Mouse (Mus musculus): ENCODE data around the gene Armc5. TPM values are rescaled to one million over a fixed set of nuclear protein-coding genes. Genes with fewer than 3 reads are reported as not detected.

Gene Armc5
- polyA plus RNA-seq, 1 experiment from 2014 or later: 10.2 TPM

- H3K9ac ChIP-seq (replicated peaks; ENCODE audit: low read length): no peak overlapping the region
- no peaks in the 10 kb centered on the region for H3K27me3 ChIP-seq (ENCODE audit: control insufficient read depth, insufficient read depth, low read length)
- no peak overlapping the region for H3K4me3 ChIP-seq (replicated peaks; ENCODE audit: low read depth, low read length)
- peaks cover 12% of the 10 kb centered on the region for H3K4me1 ChIP-seq (ENCODE audit: control insufficient read depth, insufficient read depth, low read length)
- peaks cover 43% of the 10 kb centered on the region for H3K36me3 ChIP-seq (ENCODE audit: control insufficient read depth, insufficient read depth, low read length)
- DNase-seq: no peak
- H3K27ac ChIP-seq (replicated peaks; ENCODE audit: low read depth, low read length): no peak overlapping the region
- WGBS: 95% methylated on average over 27 of the region's 27 CpGs
- ATAC-seq (ENCODE audit: low FRiP score, low TSS enrichment): no peak
- no peaks in the 10 kb centered on the region for H3K9me3 ChIP-seq (ENCODE audit: control insufficient read depth, low read length)
- no peak overlapping the region for H3K4me2 ChIP-seq (ENCODE audit: low read length)
Observed at GRCm38 (mm10) chr7:128240131-128240784, 3.1 kb downstream of the Armc5 start.

- H3K27ac ChIP-seq (replicated peaks; ENCODE audit: low read depth, low read length): no peak overlapping the region
- no peak overlapping the region for H3K4me2 ChIP-seq (ENCODE audit: low read length)
- peaks cover 43% of the 10 kb centered on the region for H3K36me3 ChIP-seq (ENCODE audit: control insufficient read depth, insufficient read depth, low read length)
- no peaks in the 10 kb centered on the region for H3K9me3 ChIP-seq (ENCODE audit: control insufficient read depth, low read length)
- H3K9ac ChIP-seq (replicated peaks; ENCODE audit: low read length): no peak overlapping the region
- H3K27me3 ChIP-seq (ENCODE audit: control insufficient read depth, insufficient read depth, low read length): no peaks in the 10 kb centered on the region
- H3K4me1 ChIP-seq (ENCODE audit: control insufficient read depth, insufficient read depth, low read length): peaks cover 14% of the 10 kb centered on the region
- DNase-seq: no peak
- ATAC-seq (ENCODE audit: low FRiP score, low TSS enrichment): no peak
- H3K4me3 ChIP-seq (replicated peaks; ENCODE audit: low read depth, low read length): no peak overlapping the region
- WGBS: 96% methylated on average over 16 of the region's 16 CpGs
Observed at GRCm38 (mm10) chr7:128242331-128242730, 5.2 kb downstream of the Armc5 start.

GRCm38 (mm10) chr7:128243921-128244320, 6.8 kb downstream of the Armc5 start:
- DNase-seq (no peak), ATAC-seq (ENCODE audit: low FRiP score, low TSS enrichment) (no peak)
- Histone ChIP-seq H3K4me1 (ENCODE audit: control insufficient read depth, insufficient read depth, low read length) (peaks cover 10% of the 10 kb centered on the region), H3K27me3 (ENCODE audit: control insufficient read depth, insufficient read depth, low read length) (no peaks in the 10 kb centered on the region), H3K4me2 (ENCODE audit: low read length) (no peak overlapping the region), H3K27ac (replicated peaks; ENCODE audit: low read depth, low read length) (no peak overlapping the region), H3K9me3 (ENCODE audit: control insufficient read depth, low read length) (no peaks in the 10 kb centered on the region), H3K9ac (replicated peaks; ENCODE audit: low read length) (no peak overlapping the region), H3K4me3 (replicated peaks; ENCODE audit: low read depth, low read length) (no peak overlapping the region), H3K36me3 (ENCODE audit: control insufficient read depth, insufficient read depth, low read length) (peaks cover 43% of the 10 kb centered on the region)
- whole genome bisulfite sequencing: 50% methylated on average over 10 of the region's 10 CpGs

- Histone ChIP-seq H3K9ac (replicated peaks; ENCODE audit: low read length) (no peak overlapping the region), H3K4me1 (ENCODE audit: control insufficient read depth, insufficient read depth, low read length) (peaks cover 7% of the 10 kb centered on the region; the same call in 1 of the 2 replicates), H3K4me2 (ENCODE audit: low read length) (no peak overlapping the region), H3K27me3 (ENCODE audit: control insufficient read depth, insufficient read depth, low read length) (no peaks in the 10 kb centered on the region), H3K9me3 (ENCODE audit: control insufficient read depth, low read length) (no peaks in the 10 kb centered on the region), H3K27ac (replicated peaks; ENCODE audit: low read depth, low read length) (no peak overlapping the region), H3K4me3 (replicated peaks; ENCODE audit: low read depth, low read length) (no peak overlapping the region), H3K36me3 (ENCODE audit: control insufficient read depth, insufficient read depth, low read length) (peaks cover 43% of the 10 kb centered on the region)
- ATAC-seq (ENCODE audit: low FRiP score, low TSS enrichment) (no peak), DNase-seq (no peak)
- 80% methylated on average over 18 of the region's 18 CpGs for WGBS
Observed at GRCm38 (mm10) chr7:128244410-128245025, 7.4 kb downstream of the Armc5 start.

- Histone ChIP-seq H3K27me3 (ENCODE audit: control insufficient read depth, insufficient read depth, low read length) (no peaks in the 10 kb centered on the region), H3K9ac (replicated peaks; ENCODE audit: low read length) (no peak overlapping the region), H3K27ac (replicated peaks; ENCODE audit: low read depth, low read length) (no peak overlapping the region), H3K4me3 (replicated peaks; ENCODE audit: low read depth, low read length) (no peak overlapping the region), H3K4me1 (ENCODE audit: control insufficient read depth, insufficient read depth, low read length) (peaks cover 7% of the 10 kb centered on the region; the same call in 1 of the 2 replicates), H3K36me3 (ENCODE audit: control insufficient read depth, insufficient read depth, low read length) (peaks cover 37% of the 10 kb centered on the region), H3K4me2 (ENCODE audit: low read length) (no peak overlapping the region), H3K9me3 (ENCODE audit: control insufficient read depth, low read length) (no peaks in the 10 kb centered on the region)
- ATAC-seq (ENCODE audit: low FRiP score, low TSS enrichment) (no peak), DNase-seq (no peak)
- 85% methylated on average over 4 of the region's 4 CpGs for WGBS
Observed at GRCm38 (mm10) chr7:128245547-128245946, 8.4 kb downstream of the Armc5 start.

GRCm38 (mm10) chr7:128246496-128247391, 9.6 kb downstream of the Armc5 start, which contains the start of gene Tgfb1i1:
Tgfb1i1 (plus strand) TSS chr7:128246812.
- 2% methylated on average over 30 of the region's 30 CpGs for WGBS
- Histone ChIP-seq H3K27ac (replicated peaks; ENCODE audit: low read depth, low read length) (peak within 1 kb of the TSS; percentile 67), H3K4me2 (ENCODE audit: low read length) (peak within 1 kb of the TSS; percentile 56), H3K4me3 (replicated peaks; ENCODE audit: low read depth, low read length) (peak within 1 kb of the TSS; percentile 37), H3K4me1 (ENCODE audit: control insufficient read depth, insufficient read depth, low read length) (peaks cover 7% of the 10 kb centered on the region; the same call in 1 of the 2 replicates), H3K36me3 (ENCODE audit: control insufficient read depth, insufficient read depth, low read length) (peaks cover 28% of the 10 kb centered on the region), H3K9me3 (ENCODE audit: control insufficient read depth, low read length) (no peaks in the 10 kb centered on the region), H3K27me3 (ENCODE audit: control insufficient read depth, insufficient read depth, low read length) (peaks cover 1% of the 10 kb centered on the region; the same call in 1 of the 2 replicates), H3K9ac (replicated peaks; ENCODE audit: low read length) (peak within 1 kb of the TSS; percentile 55)
- peak; percentile 55 for DNase-seq
- peak; percentile 31; the same call in 1 of the 2 replicates for ATAC-seq (ENCODE audit: low FRiP score, low TSS enrichment)

GRCm38 (mm10) chr7:128247443-128247842, 10.3 kb downstream of the Armc5 start:
- H3K4me3 ChIP-seq (replicated peaks; ENCODE audit: low read depth, low read length): peak overlapping the region; percentile 37
- peaks cover 22% of the 10 kb centered on the region for H3K36me3 ChIP-seq (ENCODE audit: control insufficient read depth, insufficient read depth, low read length)
- H3K4me1 ChIP-seq (ENCODE audit: control insufficient read depth, insufficient read depth, low read length): peaks cover 9% of the 10 kb centered on the region; the same call in 1 of the 2 replicates
- no peaks in the 10 kb centered on the region for H3K9me3 ChIP-seq (ENCODE audit: control insufficient read depth, low read length)
- no peak overlapping the region; the same call in 1 of the 2 replicates for H3K27ac ChIP-seq (replicated peaks; ENCODE audit: low read depth, low read length)
- peak overlapping the region; percentile 56 for H3K4me2 ChIP-seq (ENCODE audit: low read length)
- peaks cover 4% of the 10 kb centered on the region; the same call in 1 of the 2 replicates for H3K27me3 ChIP-seq (ENCODE audit: control insufficient read depth, insufficient read depth, low read length)
- WGBS: 2% methylated on average over 13 of the region's 13 CpGs
- H3K9ac ChIP-seq (replicated peaks; ENCODE audit: low read length): peak overlapping the region; percentile 55; the same call in 1 of the 2 replicates
- peak; percentile 72 for ATAC-seq (ENCODE audit: low FRiP score, low TSS enrichment)
- DNase-seq: peak; percentile 94
